Mouse (Mus musculus) heart, embryonic 11.5 days (tissue): ENCODE results near the gene Dlg5. TPM values are rescaled to one million over a fixed set of nuclear protein-coding genes. Genes with fewer than 3 reads are reported as not detected.

Source experiments
- ATAC-seq: fragments of 200-750 bp; cut with Nextera tagmentation; replicated peaks from 2 replicates; pipeline ENCODE4 v1.8.0; 2017; ENCODE audit warnings: moderate library complexity; ENCODE audit not compliant: insufficient number of reproducible peaks, low FRiP score, low TSS enrichment
- H3K27ac ChIP-seq: fragments of 300-500 bp; sonication (generic); 2 replicates; pipeline ENCODE4 v1.5.1; 2014; ENCODE audit warnings: mild to moderate bottlenecking, low read depth, low read length
- H3K27me3 ChIP-seq: fragments of 300-500 bp; sonication (generic); 2 replicates; pipeline ENCODE4 v1.6.1; 2014; ENCODE audit warnings: mild to moderate bottlenecking, low read length, mixed read lengths; ENCODE audit not compliant: control insufficient read depth, insufficient read depth
- H3K36me3 ChIP-seq: fragments of 300-500 bp; sonication (generic); 2 replicates; pipeline ENCODE4 v1.6.1; 2014; ENCODE audit warnings: mild to moderate bottlenecking, low read length, moderate library complexity, mixed read lengths; ENCODE audit not compliant: control insufficient read depth, insufficient read depth
- H3K4me1 ChIP-seq: fragments of 300-500 bp; sonication (generic); 2 replicates; pipeline ENCODE4 v1.6.1; 2014; ENCODE audit warnings: low read length; ENCODE audit not compliant: control insufficient read depth, insufficient read depth
- H3K4me2 ChIP-seq: fragments of 300-500 bp; sonication (generic); 2 replicates; pipeline ENCODE4 v1.6.1; 2014; ENCODE audit warnings: mild to moderate bottlenecking, moderate library complexity
- H3K4me3 ChIP-seq: fragments of 300-500 bp; sonication (generic); 2 replicates; pipeline ENCODE4 v1.5.1; 2014; ENCODE audit warnings: low read depth, low read length
- H3K9ac ChIP-seq: fragments of 300-500 bp; sonication (generic); 2 replicates; pipeline ENCODE4 v1.6.1; 2014; ENCODE audit warnings: mild to moderate bottlenecking, low read depth, low read length, moderate library complexity
- H3K9me3 ChIP-seq: fragments of 300-500 bp; sonication (generic); replicated peaks from 2 replicates; pipeline ENCODE4 v1.6.1; 2016; ENCODE audit warnings: low read length; ENCODE audit not compliant: control insufficient read depth
- WGBS: fragments of 180-500 bp; shearing (Covaris S2); extraction: QIAGEN DNeasy Blood & Tissue Kit; methylation state at CpG from one replicate; pipeline ENCODE4 v1.1.7; 2014; ENCODE audit not compliant: insufficient replicate concordance; 5-methylcytosine and 5-hydroxymethylcytosine counted together
- polyA plus RNA-seq: library from polyadenylated mRNA; unstranded; fragments of >200 nt; fragmentation: Nextera tagmentation; extraction: Ambion mirVana; gene quantifications from 2 replicates; pipeline ENCODE4 v1.2.1, GENCODE M21; 2014

Gene Dlg5
- polyA plus RNA-seq, 1 experiment from 2014 or later = 16.3 TPM

DNA sequence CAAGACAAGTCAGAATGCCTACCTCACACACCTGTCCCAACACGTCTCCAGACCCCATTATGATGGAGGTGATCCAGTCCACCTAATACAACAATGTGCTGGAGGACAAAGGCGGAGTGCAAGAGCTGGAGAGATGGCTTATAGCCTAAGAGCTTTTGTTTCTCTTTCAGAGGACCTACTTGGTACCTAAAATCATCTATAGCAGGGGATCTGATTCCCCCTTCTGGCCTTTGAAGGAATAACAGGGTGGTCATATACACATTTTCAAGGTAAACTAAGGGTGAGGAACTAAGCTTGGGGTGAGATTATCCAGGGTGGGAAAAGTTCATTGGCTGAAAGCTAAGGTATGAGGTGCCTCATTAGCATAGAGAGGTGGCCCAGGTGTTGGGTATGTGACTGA is 27.9 kb upstream of the Dlg5 start:
- Histone ChIP-seq H3K4me2 (no peak overlapping the region), H3K27me3 (no peaks in the 10 kb centered on the region), H3K9me3 (no peaks in the 10 kb centered on the region), H3K9ac (no peak overlapping the region), H3K27ac (no peak overlapping the region), H3K4me1 (no peaks in the 10 kb centered on the region), H3K4me3 (no peak overlapping the region), H3K36me3 (no peaks in the 10 kb centered on the region)
- no peak for ATAC-seq
- WGBS = 55% methylated on average over 2 of the region's 2 CpGs

DNA sequence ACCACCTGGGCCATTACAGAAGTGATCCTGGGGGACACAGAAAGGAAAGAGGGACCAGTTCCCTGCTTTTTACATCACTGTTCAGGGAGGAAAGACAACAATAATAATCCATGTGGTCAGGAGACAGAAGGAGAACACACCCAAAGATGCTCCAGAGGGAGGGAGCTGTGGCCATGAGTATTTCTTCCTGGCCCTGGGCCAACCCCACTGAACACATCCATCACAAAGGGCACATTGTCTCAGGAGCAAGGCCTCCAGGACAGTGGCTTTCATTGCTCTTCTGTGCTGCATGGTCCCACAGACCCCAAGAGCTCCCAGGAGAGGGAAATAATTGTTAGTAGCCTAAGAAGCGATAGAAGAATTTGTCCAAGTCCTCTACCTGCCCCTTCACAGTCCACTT is 23.9 kb upstream of the Dlg5 start:
- Histone ChIP-seq H3K27me3 (no peaks in the 10 kb centered on the region), H3K4me1 (no peaks in the 10 kb centered on the region), H3K9ac (no peak overlapping the region), H3K4me3 (no peak overlapping the region), H3K9me3 (no peaks in the 10 kb centered on the region), H3K36me3 (no peaks in the 10 kb centered on the region), H3K27ac (no peak overlapping the region), H3K4me2 (no peak overlapping the region)
- no peak for ATAC-seq
- WGBS = 78% methylated on average over 1 of the region's 1 CpGs

DNA sequence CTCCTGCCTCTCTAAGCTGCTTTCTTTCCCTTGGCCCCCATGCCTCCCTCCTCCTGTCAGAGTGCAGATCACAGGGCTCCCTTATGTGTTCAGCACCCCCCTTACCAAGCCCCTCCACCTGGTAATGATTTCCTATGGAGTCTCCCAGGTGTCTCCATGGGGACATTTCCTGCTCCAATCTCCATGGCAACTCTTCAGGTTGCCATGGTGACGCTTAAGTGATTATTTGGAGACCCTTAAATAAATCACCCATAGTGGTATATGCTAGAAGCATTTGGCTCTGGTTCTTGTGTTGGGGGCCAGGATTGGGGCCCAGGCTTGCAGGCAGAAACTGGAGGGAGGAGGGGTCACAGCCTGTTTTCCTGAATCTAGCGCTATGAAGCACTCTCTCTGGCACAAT is 17.2 kb upstream of the Dlg5 start:
- H3K9me3 ChIP-seq = no peaks in the 10 kb centered on the region
- H3K4me3 ChIP-seq = no peak overlapping the region
- ATAC-seq = no peak
- peaks cover 5% of the 10 kb centered on the region; the same call in 1 of the 2 replicates for H3K27me3 ChIP-seq
- H3K4me2 ChIP-seq = no peak overlapping the region
- H3K36me3 ChIP-seq = no peaks in the 10 kb centered on the region
- WGBS = 66% methylated on average over 2 of the region's 2 CpGs
- no peak overlapping the region for H3K9ac ChIP-seq
- H3K4me1 ChIP-seq = no peaks in the 10 kb centered on the region
- H3K27ac ChIP-seq = no peak overlapping the region

DNA sequence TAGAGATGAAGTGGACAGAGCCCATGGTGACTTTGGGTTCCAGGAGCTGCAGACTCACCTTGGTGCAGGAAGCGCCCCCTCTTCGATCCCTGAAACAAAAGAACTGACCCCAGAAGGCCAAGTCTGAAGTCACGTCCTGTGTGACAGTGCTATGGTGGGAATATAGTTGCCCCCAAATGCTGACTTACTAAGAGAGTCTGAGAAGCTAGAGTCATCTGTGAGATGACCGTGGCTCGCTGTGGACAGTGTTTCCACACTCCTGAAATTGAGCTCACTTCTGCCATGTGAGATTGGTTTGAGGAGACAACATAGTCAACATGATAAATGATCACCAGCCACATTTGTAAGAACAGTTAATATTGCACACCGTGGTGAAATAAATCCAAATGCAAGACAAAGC is 16.7 kb upstream of the Dlg5 start:
- no peak overlapping the region for H3K27ac ChIP-seq
- 73% methylated on average over 6 of the region's 6 CpGs for WGBS
- no peak overlapping the region for H3K4me2 ChIP-seq
- H3K4me3 ChIP-seq = no peak overlapping the region
- H3K36me3 ChIP-seq = no peaks in the 10 kb centered on the region
- no peaks in the 10 kb centered on the region for H3K9me3 ChIP-seq
- no peak overlapping the region for H3K9ac ChIP-seq
- peaks cover 5% of the 10 kb centered on the region; the same call in 1 of the 2 replicates for H3K27me3 ChIP-seq
- no peak for ATAC-seq
- H3K4me1 ChIP-seq = no peaks in the 10 kb centered on the region

- Histone ChIP-seq H3K4me1 (no peaks in the 10 kb centered on the region), H3K27me3 (peaks cover 5% of the 10 kb centered on the region; the same call in 1 of the 2 replicates), H3K4me3 (no peak overlapping the region), H3K4me2 (no peak overlapping the region), H3K9ac (no peak overlapping the region), H3K27ac (no peak overlapping the region), H3K36me3 (no peaks in the 10 kb centered on the region), H3K9me3 (no peaks in the 10 kb centered on the region)
- ATAC-seq = no peak
- WGBS = 65% methylated on average over 4 of the region's 4 CpGs
These were observed 14.7 kb upstream of the Dlg5 start for GRCm38 (mm10) chr14:24260391-24260790.

- Histone ChIP-seq H3K9ac (no peak overlapping the region), H3K27ac (no peak overlapping the region), H3K4me2 (no peak overlapping the region), H3K27me3 (no peaks in the 10 kb centered on the region), H3K4me1 (peaks cover 17% of the 10 kb centered on the region), H3K9me3 (no peaks in the 10 kb centered on the region), H3K36me3 (no peaks in the 10 kb centered on the region), H3K4me3 (no peak overlapping the region)
- 64% methylated on average over 2 of the region's 2 CpGs for WGBS
- no peak for ATAC-seq
These were observed 10.2 kb upstream of the Dlg5 start for GRCm38 (mm10) chr14:24255956-24256355.

GRCm38 (mm10) chr14:24253611-24254202 is 8.0 kb upstream of the Dlg5 start:
- peak overlapping the region; percentile 88 for H3K27ac ChIP-seq
- WGBS = 3% methylated on average over 8 of the region's 8 CpGs
- ATAC-seq = peak; percentile 72

DNA sequence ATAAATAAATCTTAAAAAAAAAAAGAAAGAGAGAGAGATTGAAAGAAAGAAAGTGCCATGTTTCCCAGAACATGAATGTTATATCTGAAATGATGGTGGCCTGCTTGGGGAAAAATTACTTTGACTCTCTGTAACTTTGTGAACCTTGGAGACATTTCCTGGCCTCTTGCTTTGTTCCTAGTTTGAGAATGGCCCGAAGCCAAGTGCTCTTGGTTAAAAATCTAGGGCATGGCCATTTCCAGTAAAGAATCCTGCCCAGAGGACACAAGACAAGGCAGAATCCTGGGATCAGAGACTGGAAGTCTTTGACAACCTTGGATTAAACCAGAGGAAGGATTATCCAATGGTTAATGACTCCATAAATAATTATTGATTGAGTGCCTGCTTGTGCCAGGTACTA is 5.6 kb upstream of the Dlg5 start:
- no peaks in the 10 kb centered on the region for H3K27me3 ChIP-seq
- H3K36me3 ChIP-seq = no peaks in the 10 kb centered on the region
- ATAC-seq = no peak
- H3K4me2 ChIP-seq = no peak overlapping the region
- no peak overlapping the region for H3K9ac ChIP-seq
- H3K4me3 ChIP-seq = no peak overlapping the region
- peaks cover 17% of the 10 kb centered on the region for H3K4me1 ChIP-seq
- no peak overlapping the region for H3K27ac ChIP-seq
- no peaks in the 10 kb centered on the region for H3K9me3 ChIP-seq
- WGBS = 67% methylated on average over 1 of the region's 1 CpGs

More at GRCm38 (mm10) chr14:24253611-24254202, 8.0 kb upstream of the Dlg5 start:
- peak overlapping the region; percentile 54 for H3K4me2 ChIP-seq
- H3K27me3 ChIP-seq = no peaks in the 10 kb centered on the region
- H3K4me1 ChIP-seq = peaks cover 17% of the 10 kb centered on the region
- H3K4me3 ChIP-seq = no peak overlapping the region
- peak overlapping the region; percentile 52; the same call in 1 of the 2 replicates for H3K9ac ChIP-seq
- no peaks in the 10 kb centered on the region for H3K36me3 ChIP-seq
- no peaks in the 10 kb centered on the region for H3K9me3 ChIP-seq

GRCm38 (mm10) chr14:24249926-24250325 is 4.2 kb upstream of the Dlg5 start:
- Histone ChIP-seq H3K36me3 (no peaks in the 10 kb centered on the region), H3K4me3 (no peak overlapping the region), H3K4me2 (no peak overlapping the region), H3K27ac (no peak overlapping the region), H3K27me3 (no peaks in the 10 kb centered on the region), H3K9ac (no peak overlapping the region), H3K9me3 (no peaks in the 10 kb centered on the region), H3K4me1 (peaks cover 17% of the 10 kb centered on the region)
- WGBS = 47% methylated on average over 2 of the region's 2 CpGs
- no peak for ATAC-seq
